Mouse (Mus musculus): ENCODE results near the gene Cmya5. TPM values are rescaled to one million over a fixed set of nuclear protein-coding genes. Genes with fewer than 3 reads are reported as not detected.

The Cmya5 gene
- polyA plus RNA-seq, 2 experiments: 0.01 TPM

DNA sequence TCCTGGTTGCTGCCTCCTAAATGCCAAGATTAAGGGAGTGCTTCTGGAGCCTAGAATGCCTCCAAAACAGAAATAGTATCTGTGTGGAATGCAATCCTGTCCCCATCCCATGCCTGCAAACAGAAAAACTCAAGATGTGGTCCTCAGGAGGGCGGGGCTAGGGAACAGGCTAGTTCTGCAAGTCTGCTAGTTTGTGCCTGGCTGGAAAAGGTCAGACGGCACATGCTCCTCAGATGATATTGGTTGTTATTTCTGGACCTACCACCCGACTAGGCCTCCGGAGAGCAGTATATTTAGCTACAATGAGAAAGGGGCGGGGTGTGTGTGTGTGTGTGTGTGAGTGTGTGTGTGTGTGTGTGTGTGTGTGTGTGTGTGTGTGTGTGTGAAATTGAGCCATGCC lies 93.0 kb downstream of the Cmya5 start:
- no peaks in the 10 kb centered on the region for H3K9me3 ChIP-seq (ENCODE audit: control insufficient read depth, low read length)
- 55% methylated on average over 5 of the region's 5 CpGs for WGBS (ENCODE audit: insufficient replicate concordance)
- ATAC-seq (ENCODE audit: insufficient read depth): no peak
- no peak for DNase-seq (ENCODE audit: low read depth in 3 of 3, low spot score in 3 of 3)
- no peak overlapping the region for H3K4me2 ChIP-seq (ENCODE audit: low read depth)
- no peaks in the 10 kb centered on the region for H3K36me3 ChIP-seq (replicated peaks; ENCODE audit: control insufficient read depth, insufficient read depth, low read depth)
- H3K4me1 ChIP-seq (replicated peaks; ENCODE audit: control insufficient read depth in 2 of 2, insufficient read depth in 2 of 2, low read length in 1 of 2): no peaks in the 10 kb centered on the region
- no peak overlapping the region for H3K9ac ChIP-seq (replicated peaks)
- no peaks in the 10 kb centered on the region for H3K27me3 ChIP-seq (ENCODE audit: control insufficient read depth, insufficient read depth, low read length)
- no peak overlapping the region for H3K4me3 ChIP-seq (ENCODE audit: insufficient read depth in 1 of 2, low read depth in 2 of 2, low read length in 2 of 2)
- TF ChIP-seq CTCF (IDR thresholded peaks at IDR 0.05; ENCODE audit: low read depth) (no peak), EP300 (IDR thresholded peaks at IDR 0.05; ENCODE audit: low read depth) (no peak)
- no peak overlapping the region for H3K27ac ChIP-seq

DNA sequence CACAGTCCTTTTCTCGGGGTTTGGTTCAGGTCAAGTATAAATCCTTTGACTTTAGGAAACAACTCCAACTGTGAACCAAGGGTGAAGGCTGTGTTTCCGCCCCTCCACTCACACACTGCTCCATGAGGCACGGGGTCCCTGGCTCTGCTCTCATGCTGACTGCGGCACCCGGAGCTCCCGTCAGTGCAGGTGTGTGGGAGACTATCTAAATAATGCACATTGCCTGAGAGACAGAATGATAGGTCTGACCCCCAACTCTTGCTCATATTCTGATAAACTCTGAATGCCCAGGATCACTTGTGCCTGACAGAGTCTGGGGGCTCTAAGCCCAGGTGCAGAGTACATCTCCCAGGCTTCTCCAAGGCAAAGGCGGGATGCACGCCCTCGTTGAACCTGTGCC lies 103.5 kb downstream of the Cmya5 start:
- Histone ChIP-seq H3K36me3 (replicated peaks; ENCODE audit: control insufficient read depth, insufficient read depth, low read depth) (no peaks in the 10 kb centered on the region), H3K27ac (no peak overlapping the region), H3K9ac (replicated peaks) (no peak overlapping the region), H3K27me3 (ENCODE audit: control insufficient read depth, insufficient read depth, low read length) (no peaks in the 10 kb centered on the region), H3K4me2 (ENCODE audit: low read depth) (no peak overlapping the region), H3K4me3 (ENCODE audit: insufficient read depth in 1 of 2, low read depth in 2 of 2, low read length in 2 of 2) (no peak overlapping the region), H3K9me3 (ENCODE audit: control insufficient read depth, low read length) (no peaks in the 10 kb centered on the region), H3K4me1 (replicated peaks; ENCODE audit: control insufficient read depth in 2 of 2, insufficient read depth in 2 of 2, low read length in 1 of 2) (no peaks in the 10 kb centered on the region)
- no peak for TF ChIP-seq EP300 (IDR thresholded peaks at IDR 0.05; ENCODE audit: low read depth)
- TF ChIP-seq CTCF (IDR thresholded peaks at IDR 0.05; ENCODE audit: low read depth): no peak
- ATAC-seq (ENCODE audit: insufficient read depth) (no peak), DNase-seq (ENCODE audit: low read depth in 3 of 3, low spot score in 3 of 3) (no peak)
- WGBS (ENCODE audit: insufficient replicate concordance): 61% methylated on average over 9 of the region's 9 CpGs

GRCm38 (mm10) chr13:93036218-93036617 lies 108.3 kb downstream of the Cmya5 start:
- Histone ChIP-seq H3K9ac (replicated peaks) (no peak overlapping the region), H3K36me3 (replicated peaks; ENCODE audit: control insufficient read depth, insufficient read depth, low read depth) (no peaks in the 10 kb centered on the region), H3K27me3 (ENCODE audit: control insufficient read depth, insufficient read depth, low read length) (no peaks in the 10 kb centered on the region), H3K9me3 (ENCODE audit: control insufficient read depth, low read length) (no peaks in the 10 kb centered on the region), H3K4me1 (replicated peaks; ENCODE audit: control insufficient read depth in 2 of 2, insufficient read depth in 2 of 2, low read length in 1 of 2) (no peaks in the 10 kb centered on the region), H3K27ac (no peak overlapping the region), H3K4me2 (ENCODE audit: low read depth) (no peak overlapping the region), H3K4me3 (ENCODE audit: insufficient read depth in 1 of 2, low read depth in 2 of 2, low read length in 2 of 2) (no peak overlapping the region)
- DNase-seq (ENCODE audit: low read depth in 3 of 3, low spot score in 3 of 3) (no peak), ATAC-seq (ENCODE audit: insufficient read depth) (no peak)
- TF ChIP-seq EP300 (IDR thresholded peaks at IDR 0.05; ENCODE audit: low read depth): no peak
- TF ChIP-seq CTCF (IDR thresholded peaks at IDR 0.05; ENCODE audit: low read depth): no peak
- 51% methylated on average over 4 of the region's 4 CpGs for WGBS (ENCODE audit: insufficient replicate concordance)

- Histone ChIP-seq H3K9me3 (ENCODE audit: control insufficient read depth, low read length) (no peaks in the 10 kb centered on the region), H3K4me2 (ENCODE audit: low read depth) (no peak overlapping the region), H3K36me3 (replicated peaks; ENCODE audit: control insufficient read depth, insufficient read depth, low read depth) (no peaks in the 10 kb centered on the region), H3K27me3 (ENCODE audit: control insufficient read depth, insufficient read depth, low read length) (no peaks in the 10 kb centered on the region), H3K4me3 (ENCODE audit: insufficient read depth in 1 of 2, low read depth in 2 of 2, low read length in 2 of 2) (no peak overlapping the region), H3K9ac (replicated peaks) (no peak overlapping the region), H3K4me1 (replicated peaks; ENCODE audit: control insufficient read depth in 2 of 2, insufficient read depth in 2 of 2, low read length in 1 of 2) (no peaks in the 10 kb centered on the region), H3K27ac (no peak overlapping the region)
- WGBS (ENCODE audit: insufficient replicate concordance): 74% methylated on average over 4 of the region's 4 CpGs
- ATAC-seq (ENCODE audit: insufficient read depth) (no peak), DNase-seq (ENCODE audit: low read depth in 3 of 3, low spot score in 3 of 3) (no peak)
- TF ChIP-seq EP300 (IDR thresholded peaks at IDR 0.05; ENCODE audit: low read depth) (no peak), CTCF (IDR thresholded peaks at IDR 0.05; ENCODE audit: low read depth) (no peak)
Measured at GRCm38 (mm10) chr13:93029337-93029736, 115.2 kb downstream of the Cmya5 start.

GRCm38 (mm10) chr13:93024837-93025236 lies 119.7 kb downstream of the Cmya5 start:
- H3K4me1 ChIP-seq (replicated peaks; ENCODE audit: control insufficient read depth in 2 of 2, insufficient read depth in 2 of 2, low read length in 1 of 2): no peaks in the 10 kb centered on the region
- H3K4me3 ChIP-seq (ENCODE audit: insufficient read depth in 1 of 2, low read depth in 2 of 2, low read length in 2 of 2): no peak overlapping the region

More at GRCm38 (mm10) chr13:93024837-93025236, 119.7 kb downstream of the Cmya5 start:
- Histone ChIP-seq H3K36me3 (replicated peaks; ENCODE audit: control insufficient read depth, insufficient read depth, low read depth) (no peaks in the 10 kb centered on the region), H3K27ac (no peak overlapping the region), H3K9ac (replicated peaks) (no peak overlapping the region), H3K4me2 (ENCODE audit: low read depth) (no peak overlapping the region), H3K27me3 (ENCODE audit: control insufficient read depth, insufficient read depth, low read length) (no peaks in the 10 kb centered on the region), H3K9me3 (ENCODE audit: control insufficient read depth, low read length) (no peaks in the 10 kb centered on the region)
- 43% methylated on average over 2 of the region's 2 CpGs for WGBS (ENCODE audit: insufficient replicate concordance)
- no peak for TF ChIP-seq EP300 (IDR thresholded peaks at IDR 0.05; ENCODE audit: low read depth)
- TF ChIP-seq CTCF (IDR thresholded peaks at IDR 0.05; ENCODE audit: low read depth): no peak
- DNase-seq (ENCODE audit: low read depth in 3 of 3, low spot score in 3 of 3) (no peak), ATAC-seq (ENCODE audit: insufficient read depth) (no peak)

Measured in liver, embryonic 14.5 days (tissue).